Mouse (Mus musculus) midbrain, embryonic 14.5 days (tissue): ENCODE data around the gene Ros1. TPM values are rescaled to one million over a fixed set of nuclear protein-coding genes. Genes with fewer than 3 reads are reported as not detected.

Experiments
- ATAC-seq: fragments of 200-750 bp; cut with Nextera tagmentation; 2 replicates; pipeline ENCODE4 v1.8.0; 2017; ENCODE audit warnings: moderate number of reproducible peaks, moderate library complexity; ENCODE audit not compliant: low FRiP score, low TSS enrichment
- DNase-seq: peaks from one replicate; pipeline ENCODE4 v3.0.0-alpha.2; 2015
- H3K27ac ChIP-seq: fragments of 300-500 bp; sonication (generic); replicated peaks from 2 replicates; pipeline ENCODE4 v1.5.1; 2014; ENCODE audit warnings: mild to moderate bottlenecking, low read depth, low read length, moderate library complexity
- H3K27me3 ChIP-seq: fragments of 300-500 bp; sonication (generic); 2 replicates; pipeline ENCODE4 v1.6.1; 2014; ENCODE audit warnings: low read length, control low read depth, mixed read lengths; ENCODE audit not compliant: control insufficient read depth, insufficient read depth
- H3K36me3 ChIP-seq: fragments of 300-500 bp; sonication (generic); 2 replicates; pipeline ENCODE4 v1.6.1; 2014; ENCODE audit warnings: low read length, control low read depth; ENCODE audit not compliant: control insufficient read depth, insufficient read depth
- H3K4me1 ChIP-seq: fragments of 300-500 bp; sonication (generic); 2 replicates; pipeline ENCODE4 v1.6.1; 2014; ENCODE audit warnings: mild to moderate bottlenecking, antibody characterized with exemption, low read length, control low read depth; ENCODE audit not compliant: control insufficient read depth, insufficient read depth
- H3K4me2 ChIP-seq: fragments of 300-500 bp; sonication (generic); 2 replicates; pipeline ENCODE4 v1.6.1; 2014; ENCODE audit warnings: mild to moderate bottlenecking, low read length, moderate library complexity
- H3K4me3 ChIP-seq: fragments of 300-500 bp; sonication (generic); replicated peaks from 2 replicates; pipeline ENCODE4 v1.5.1; 2014; ENCODE audit warnings: low read depth, low read length
- H3K9ac ChIP-seq: fragments of 300-500 bp; sonication (generic); replicated peaks from 2 replicates; pipeline ENCODE4 v1.6.1; 2014; ENCODE audit warnings: mild to moderate bottlenecking, low read length, moderate library complexity
- H3K9me3 ChIP-seq: fragments of 300-500 bp; sonication (generic); 2 replicates; pipeline ENCODE4 v1.6.1; 2016; ENCODE audit warnings: low read length, control low read depth, mixed read lengths; ENCODE audit not compliant: control insufficient read depth
- WGBS: fragments of 180-500 bp; shearing (Covaris S2); extraction: QIAGEN DNeasy Blood & Tissue Kit; methylation state at CpG from one replicate; pipeline ENCODE4 v1.1.7; 2014; 5-methylcytosine and 5-hydroxymethylcytosine counted together
- microRNA-seq: library from miRNA; unstranded; fragments of <30 nt; microRNA quantifications from one replicate; pipeline ENCODE4, GENCODE M21; 2016
- polyA plus RNA-seq: library from polyadenylated mRNA; unstranded; fragments of >200 nt; fragmentation: Nextera tagmentation; extraction: Ambion mirVana; gene quantifications from 2 replicates; pipeline ENCODE4 v1.2.1, GENCODE M21; 2014

Ros1 gene
- polyA plus RNA-seq, 1 experiment from 2014 or later: not detected

GRCm38 (mm10) chr10:52022413-52023212 lies 172.4 kb downstream of the Ros1 start, which contains the start of gene Vgll2:
TSS of gene Vgll2 (plus strand) at chr10:52022502.
- peak; percentile 85 for ATAC-seq
- Histone ChIP-seq H3K9me3 (no peaks in the 10 kb centered on the region), H3K9ac (peak within 1 kb of the TSS; percentile 39)

GRCm38 (mm10) chr10:52021736-52022394 lies 173.2 kb downstream of the Ros1 start:
- Histone ChIP-seq H3K4me1 (0 out of 2 replicates have a peak, but pooled peaks cover 8% of the 10 kb centered on the region), H3K27ac (no peak overlapping the region), H3K4me3 (peak overlapping the region; percentile 47), H3K9ac (no peak overlapping the region; the same call in 1 of the 2 replicates), H3K36me3 (no peaks in the 10 kb centered on the region), H3K9me3 (no peaks in the 10 kb centered on the region), H3K27me3 (peaks cover 75% of the 10 kb centered on the region), H3K4me2 (peak overlapping the region; percentile 95)
- DNase-seq (peak; percentile 38), ATAC-seq (peak; percentile 67; the same call in 1 of the 2 replicates)
- under 1% methylated on average over 14 of the region's 15 CpGs for WGBS

More at GRCm38 (mm10) chr10:52022413-52023212, 172.4 kb downstream of the Ros1 start, which contains the start of gene Vgll2:
- Histone ChIP-seq H3K27ac (no peak within 1 kb of the TSS), H3K4me3 (peak within 1 kb of the TSS; percentile 47), H3K36me3 (no peaks in the 10 kb centered on the region), H3K27me3 (peaks cover 78% of the 10 kb centered on the region), H3K4me1 (0 out of 2 replicates have a peak, but pooled peaks cover 9% of the 10 kb centered on the region), H3K4me2 (peak within 1 kb of the TSS; percentile 95)
- DNase-seq: peak; percentile 83
- WGBS: under 1% methylated on average over 60 of the region's 60 CpGs

GRCm38 (mm10) chr10:52021231-52021630 lies 173.8 kb downstream of the Ros1 start:
- H3K36me3 ChIP-seq: no peaks in the 10 kb centered on the region
- no peaks in the 10 kb centered on the region for H3K9me3 ChIP-seq
- DNase-seq: peak; percentile 2
- 0 out of 2 replicates have a peak, but pooled peaks cover 8% of the 10 kb centered on the region for H3K4me1 ChIP-seq
- peaks cover 69% of the 10 kb centered on the region for H3K27me3 ChIP-seq
- no peak overlapping the region for H3K27ac ChIP-seq
- no peak overlapping the region for H3K4me3 ChIP-seq
- H3K9ac ChIP-seq: no peak overlapping the region
- WGBS: 2% methylated on average over 9 of the region's 9 CpGs
- no peak overlapping the region for H3K4me2 ChIP-seq
- ATAC-seq: no peak

DNA sequence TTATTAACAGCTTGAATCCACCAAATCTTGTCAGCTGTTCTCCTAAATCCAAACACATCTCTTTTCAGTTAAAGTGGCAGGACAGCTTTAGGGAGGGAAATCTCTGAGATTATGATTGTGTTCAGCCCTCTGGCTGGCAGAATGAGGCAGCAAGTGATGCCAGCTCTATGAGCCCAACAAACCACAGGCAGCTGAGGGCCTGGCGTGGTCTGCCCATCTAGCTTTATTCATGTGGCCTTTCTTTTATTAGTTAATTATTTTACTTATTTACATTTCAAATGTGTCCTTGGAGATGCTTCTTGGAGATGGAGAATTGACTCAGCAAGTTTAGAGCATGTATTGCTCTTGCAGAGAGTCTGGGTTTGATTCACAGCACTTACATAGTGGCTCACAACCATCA lies 176.6 kb downstream of the Ros1 start:
- WGBS: 55% methylated on average over 1 of the region's 1 CpGs
- no peak for DNase-seq
- H3K27me3 ChIP-seq: peaks cover 41% of the 10 kb centered on the region

More for the DNA sequence above, 176.6 kb downstream of the Ros1 start:
- Histone ChIP-seq H3K4me2 (no peak overlapping the region), H3K36me3 (no peaks in the 10 kb centered on the region), H3K27ac (no peak overlapping the region), H3K4me3 (no peak overlapping the region), H3K9me3 (no peaks in the 10 kb centered on the region), H3K4me1 (0 out of 2 replicates have a peak, but pooled peaks cover 8% of the 10 kb centered on the region), H3K9ac (no peak overlapping the region)
- no peak for ATAC-seq

Small RNA genes within 50 kb of the gene (microRNA-seq; reads per million reads assigned to microRNA genes)
- not detected for gene Gm24084

Other genes starting within 250 kb of the Ros1 start
- not detected in 2 replicates for gene Vgll2, start 172.7 kb downstream of the Ros1 start, polyA plus RNA-seq
- gene Dcbld1, start 38.4 kb upstream of the Ros1 start, polyA plus RNA-seq: 13.2 and 15.8 TPM in 2 replicates
- not detected in 2 replicates for gene Gm26741, start 163.5 kb upstream of the Ros1 start, polyA plus RNA-seq
- gene Gopc, start 186.9 kb upstream of the Ros1 start, polyA plus RNA-seq: 19.2 and 24.5 TPM in 2 replicates
- gene Nepn, start 193.7 kb upstream of the Ros1 start, polyA plus RNA-seq: not detected in 2 replicates
- 23.0 and 23.5 TPM in 2 replicates for gene Nus1, start 222.3 kb upstream of the Ros1 start, polyA plus RNA-seq